Mouse (Mus musculus): ENCODE data around the gene Osbp2.

Gene Osbp2

DNA sequence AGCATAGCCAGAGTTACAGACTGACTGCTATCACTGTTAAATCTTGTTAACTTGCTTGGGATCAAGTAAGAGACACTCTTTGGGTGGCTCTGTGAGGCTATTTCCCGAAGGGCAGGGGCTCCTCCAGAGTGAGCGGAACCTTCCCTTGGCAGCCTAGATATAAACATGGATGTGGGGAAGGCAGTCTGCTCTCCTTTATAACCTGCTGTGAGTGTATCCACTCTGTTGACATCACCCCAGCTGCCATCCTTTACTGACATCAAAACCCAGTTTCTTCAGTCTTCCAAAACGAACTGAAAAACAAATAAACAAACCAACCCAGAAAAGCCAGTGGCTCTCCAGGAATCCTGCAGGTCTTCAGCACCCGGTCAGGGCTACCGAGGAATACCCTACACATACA lies 39.6 kb downstream of the Osbp2 start:
- DNase-seq (ENCODE audit: inconsistent ontology term), result no peak

DNA sequence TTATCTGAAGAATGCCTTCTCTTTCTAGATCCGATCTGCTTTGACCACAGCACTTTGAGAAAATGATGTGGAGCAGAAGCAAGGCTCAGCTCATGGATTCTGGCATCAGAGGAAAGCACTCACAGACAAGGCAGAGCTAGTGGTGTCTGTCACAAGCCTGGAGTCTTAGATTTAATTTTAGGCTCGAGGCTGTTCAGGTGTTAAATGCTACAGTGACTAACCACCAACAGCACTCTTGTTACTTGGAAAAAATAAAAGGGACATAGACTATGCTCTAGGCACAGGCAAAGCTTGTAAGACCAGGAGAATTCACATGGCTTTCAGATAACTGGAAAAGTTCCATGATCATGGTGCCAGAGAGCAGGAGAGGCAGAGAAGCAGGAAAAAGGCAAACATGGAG lies 40.3 kb downstream of the Osbp2 start:
- peak; percentile 42 for DNase-seq (ENCODE audit: inconsistent ontology term)

- no peak for DNase-seq (ENCODE audit: inconsistent ontology term)
Measured at GRCm38 (mm10) chr11:3817986-3818758, 45.5 kb downstream of the Osbp2 start.

- DNase-seq (ENCODE audit: inconsistent ontology term), result no peak
Measured at GRCm38 (mm10) chr11:3815951-3816350, 47.8 kb downstream of the Osbp2 start.

DNA sequence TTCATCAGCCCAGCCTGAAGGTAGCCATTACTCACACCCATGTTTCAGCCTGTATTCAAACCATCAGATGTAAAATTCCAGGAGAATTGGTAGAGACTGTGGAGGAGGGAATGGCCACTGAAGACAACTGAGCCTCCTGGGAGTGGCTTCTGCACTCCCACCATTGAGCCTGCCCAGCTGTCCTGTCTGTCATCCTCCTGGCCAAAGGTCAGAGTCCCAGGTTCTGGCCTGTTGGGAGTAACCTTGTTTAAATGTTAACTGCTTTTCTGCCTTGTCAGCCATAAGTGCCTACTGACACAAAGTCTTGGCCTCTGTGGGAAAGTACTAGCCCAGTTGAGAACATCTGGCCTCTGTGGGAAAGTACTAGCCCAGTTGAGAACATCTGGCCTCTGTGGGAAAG lies 50.4 kb downstream of the Osbp2 start:
- no peak for DNase-seq (ENCODE audit: inconsistent ontology term)

DNA sequence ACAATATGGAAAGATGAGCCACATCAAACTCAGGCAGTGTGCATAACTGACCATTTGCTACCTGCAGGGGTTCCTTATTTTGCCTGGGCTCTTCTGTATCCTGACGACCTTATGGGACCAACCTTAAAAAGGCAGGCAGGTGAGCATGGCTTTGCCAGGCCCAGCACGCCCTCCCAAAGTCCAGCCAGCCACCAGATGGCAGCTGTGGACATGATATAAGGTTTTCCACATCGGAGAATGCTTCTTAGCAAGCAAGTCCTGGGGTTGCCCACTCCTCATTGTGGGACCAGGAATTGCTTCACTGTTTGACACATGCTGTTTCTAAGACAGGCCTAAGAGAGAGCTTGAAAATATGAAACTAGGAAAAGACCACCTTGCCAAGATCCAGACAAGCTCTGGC lies 55.5 kb downstream of the Osbp2 start:
- peak; percentile 19 for DNase-seq (ENCODE audit: inconsistent ontology term)

DNA sequence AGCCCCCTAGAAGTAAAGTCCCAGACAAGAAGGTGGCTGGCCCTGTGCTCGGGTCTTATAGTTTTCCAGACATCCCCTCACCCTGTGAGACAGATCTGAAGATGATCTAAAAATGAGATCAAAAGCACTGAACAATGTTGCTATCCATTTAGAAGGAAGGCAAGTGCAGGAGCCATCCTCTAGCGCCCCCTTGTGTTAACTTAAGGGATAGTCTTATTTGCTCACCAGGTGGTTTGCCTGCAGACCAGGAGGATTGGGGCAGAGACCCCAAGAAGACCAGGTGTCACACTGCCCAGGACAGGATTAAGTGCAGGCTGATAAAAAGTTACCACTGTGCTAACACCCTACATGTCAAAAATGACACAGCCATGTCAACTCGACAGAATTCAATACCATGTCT lies 58.3 kb downstream of the Osbp2 start:
- peak; percentile 16 for DNase-seq (ENCODE audit: inconsistent ontology term)

- DNase-seq (ENCODE audit: inconsistent ontology term), result no peak
Measured at GRCm38 (mm10) chr11:3804639-3805038, 59.1 kb downstream of the Osbp2 start.

- DNase-seq (ENCODE audit: inconsistent ontology term), result no peak
Measured at GRCm38 (mm10) chr11:3802057-3802456, 61.6 kb downstream of the Osbp2 start.

GRCm38 (mm10) chr11:3797631-3798215 lies 66.0 kb downstream of the Osbp2 start:
- DNase-seq (ENCODE audit: inconsistent ontology term), result no peak

DNA sequence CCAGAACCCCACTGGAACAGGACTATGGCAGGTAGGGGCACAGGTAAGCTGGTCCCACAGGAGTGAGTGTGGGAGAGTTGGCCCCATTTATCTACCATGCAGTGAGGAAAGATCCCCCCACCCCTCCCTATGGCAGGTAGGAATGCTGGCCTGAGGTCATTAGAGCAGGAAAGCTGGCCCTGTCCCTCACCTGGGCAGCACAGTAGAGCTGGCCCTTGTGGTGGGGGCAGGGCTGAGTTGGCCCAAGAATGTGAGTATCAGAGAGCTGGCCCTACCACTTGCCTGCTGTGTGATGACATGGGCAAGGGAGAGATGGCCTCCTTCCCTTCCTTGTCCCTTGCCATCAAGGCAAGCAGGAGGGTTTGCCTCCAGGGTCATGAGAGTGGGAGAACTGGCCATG lies 73.0 kb downstream of the Osbp2 start:
- DNase-seq (ENCODE audit: inconsistent ontology term), result no peak

- no peak for DNase-seq (ENCODE audit: inconsistent ontology term)
Measured at GRCm38 (mm10) chr11:3789919-3790318, 73.8 kb downstream of the Osbp2 start.

- peak; percentile 77 for DNase-seq (ENCODE audit: inconsistent ontology term)
Measured at GRCm38 (mm10) chr11:3786564-3786963, 77.1 kb downstream of the Osbp2 start.

DNA sequence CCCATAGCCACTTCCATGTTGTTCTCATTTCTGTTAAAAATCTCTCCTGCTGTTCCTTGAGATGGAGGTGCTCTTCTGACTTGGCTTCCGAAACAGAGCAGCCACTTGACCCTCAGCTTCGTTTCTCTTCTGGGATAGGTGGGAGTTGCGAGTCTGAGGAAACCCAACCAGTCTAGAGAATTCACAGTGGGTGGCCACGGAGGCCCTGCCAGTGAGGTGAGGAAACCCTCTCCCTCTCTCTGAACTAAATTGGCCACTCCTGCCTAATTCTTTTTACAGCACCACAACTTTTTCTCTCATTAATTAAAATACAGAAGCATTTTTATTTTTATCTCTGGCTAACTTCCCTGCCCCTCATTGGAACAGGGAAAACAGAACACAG lies 88.4 kb downstream of the Osbp2 start:
- DNase-seq (ENCODE audit: inconsistent ontology term), result no peak

DNA sequence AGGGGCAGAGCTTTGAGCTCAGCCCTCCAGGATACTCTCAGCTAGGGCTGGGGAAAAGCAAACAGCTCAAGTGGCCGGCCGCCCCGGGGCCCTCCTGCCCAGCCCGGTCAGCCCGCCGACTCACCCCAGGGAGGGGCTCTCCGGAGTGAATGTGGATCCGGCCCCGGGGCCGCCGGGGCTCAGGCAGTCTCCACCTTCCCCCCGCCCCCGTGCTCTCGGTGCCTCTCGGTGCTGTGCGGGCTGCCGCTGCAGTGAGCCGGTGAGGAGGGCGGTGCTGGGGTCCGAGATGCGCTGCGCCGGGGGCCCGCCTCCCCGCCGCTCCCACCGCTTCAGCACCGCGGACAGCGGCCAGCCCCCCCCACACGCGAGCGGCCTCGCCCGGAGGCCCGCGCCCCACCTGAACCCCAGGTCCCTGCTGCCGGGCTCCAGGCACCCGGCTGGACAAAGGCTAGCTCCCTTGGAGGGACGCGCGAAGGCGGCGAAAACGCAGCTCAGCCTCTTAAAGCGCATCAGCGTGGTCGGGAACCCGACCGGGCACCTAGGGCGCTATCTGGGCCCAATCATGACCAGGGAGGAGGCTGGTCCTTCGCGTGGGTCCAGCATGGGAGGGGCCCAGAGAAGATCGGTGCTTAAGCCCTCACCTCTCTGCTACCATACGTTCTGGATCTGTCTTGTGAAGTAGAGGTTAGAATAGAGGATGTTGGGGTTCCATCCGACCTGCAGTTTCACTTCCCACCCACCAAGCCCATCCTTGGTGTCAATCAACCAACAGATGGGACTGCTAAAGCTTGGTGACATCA lies 89.0 kb downstream of the Osbp2 start:
- DNase-seq (ENCODE audit: inconsistent ontology term), result peak; percentile 61

GRCm38 (mm10) chr11:3773782-3774462 lies 89.8 kb downstream of the Osbp2 start:
- no peak for DNase-seq (ENCODE audit: inconsistent ontology term)

DNA sequence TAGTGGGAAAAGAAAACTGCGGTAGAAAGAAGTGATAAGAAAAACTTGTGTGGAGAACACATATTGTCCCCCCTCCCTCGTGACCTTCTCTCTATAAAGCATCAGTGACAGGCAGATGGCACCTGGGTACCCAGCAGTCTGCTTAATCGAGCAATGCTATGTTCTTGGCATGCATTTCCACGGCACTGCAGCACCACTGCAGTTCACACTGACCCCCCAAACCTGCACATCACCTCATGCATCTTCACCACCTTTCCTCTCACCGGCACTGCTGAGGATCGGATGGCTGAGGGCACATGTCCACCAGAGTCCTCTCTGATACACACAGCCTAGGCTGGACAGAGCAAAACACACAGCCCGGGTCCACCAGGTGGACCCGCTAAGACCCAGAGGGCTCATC lies 90.6 kb downstream of the Osbp2 start:
- DNase-seq (ENCODE audit: inconsistent ontology term), result no peak

DNA sequence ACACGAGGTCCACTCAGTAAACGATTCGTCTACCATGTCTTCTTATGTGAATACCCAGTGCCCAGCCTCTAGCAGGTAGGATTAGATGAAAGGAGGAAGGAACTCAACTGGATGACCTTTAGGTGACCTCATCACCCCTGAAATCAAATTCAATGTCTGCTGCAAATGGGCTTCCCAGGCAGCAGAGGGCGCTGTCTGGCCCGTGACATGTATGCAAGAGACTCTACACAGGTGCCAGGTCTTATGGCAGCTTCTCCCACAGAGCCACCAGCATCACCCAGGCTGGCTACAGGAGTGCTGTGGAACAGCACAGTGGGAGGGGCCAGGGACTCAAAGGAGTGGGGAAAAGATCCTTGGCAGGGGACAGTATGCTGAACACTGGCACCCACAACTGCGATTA lies 92.4 kb downstream of the Osbp2 start:
- DNase-seq (ENCODE audit: inconsistent ontology term), result no peak

DNA sequence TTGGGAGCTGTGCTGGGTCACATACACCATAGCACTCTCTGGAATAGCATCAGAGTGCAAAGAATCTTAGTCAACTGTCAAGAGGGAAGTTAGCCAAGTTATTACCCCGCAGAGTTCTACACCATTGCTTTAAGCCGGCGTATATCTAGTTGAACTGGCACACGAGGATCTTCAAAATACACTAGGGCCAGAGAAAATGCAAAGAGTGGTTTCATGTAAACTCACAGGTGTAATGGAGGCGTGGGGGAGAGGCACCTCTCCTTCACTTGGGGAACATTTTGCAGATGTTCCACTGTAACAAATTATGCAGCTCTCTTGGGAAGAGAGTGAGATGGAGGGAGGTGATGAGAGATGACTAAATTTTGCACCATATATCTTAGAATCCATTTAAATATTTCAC lies 95.9 kb downstream of the Osbp2 start:
- DNase-seq (ENCODE audit: inconsistent ontology term), result no peak

GRCm38 (mm10) chr11:3766964-3767363 lies 96.7 kb downstream of the Osbp2 start:
- no peak for DNase-seq (ENCODE audit: inconsistent ontology term)

DNA sequence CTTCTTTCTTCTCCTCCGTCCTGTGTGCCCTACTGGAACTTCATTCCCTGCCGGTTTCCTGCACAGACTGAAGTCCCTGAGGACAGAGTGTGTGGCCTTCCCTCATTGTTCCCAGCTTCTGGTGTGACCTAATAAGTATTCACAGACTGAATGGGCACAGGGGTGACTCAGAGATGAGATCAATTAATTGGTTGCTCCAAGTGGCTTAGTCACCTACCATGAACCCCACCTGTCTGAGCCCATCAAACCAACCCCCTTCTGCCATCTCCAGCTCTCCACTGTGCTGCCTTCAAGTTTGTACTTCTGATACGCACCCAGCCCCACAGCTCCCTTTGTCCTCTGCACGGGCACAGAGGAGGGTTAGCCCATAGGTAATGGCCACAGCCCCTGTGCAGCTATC lies 99.4 kb downstream of the Osbp2 start:
- peak; percentile 60 for DNase-seq (ENCODE audit: inconsistent ontology term)

- DNase-seq (ENCODE audit: inconsistent ontology term), result peak; percentile 23
Measured at GRCm38 (mm10) chr11:3761775-3762501, 101.8 kb downstream of the Osbp2 start.
